Mouse (Mus musculus) retina, embryonic 14.5 days (tissue): ENCODE measurements around the gene Chtf18.
"Not testable (repeated sequence)": the region's sequence is repeated elsewhere in the genome, so short reads cannot be mapped to it uniquely, and the experiment has no call there.

ENCODE experiments used
- DNase-seq: peaks from one replicate; pipeline ENCODE4 v3.0.0-alpha.2; 2015; ENCODE audit warnings: low spot score

Gene Chtf18

GRCm38 (mm10) chr17:25727265-25728008, at the start of gene Chtf18, which contains the start of gene Rpusd1:
Chtf18 (minus strand) TSS chr17:25727419.
Rpusd1 (plus strand) TSS chr17:25727670.
- DNase-seq = peak; percentile 100

- no peak for DNase-seq
Observed at GRCm38 (mm10) chr17:25775318-25776062, 48.3 kb upstream of the Chtf18 start.

GRCm38 (mm10) chr17:25773549-25774120, 46.4 kb upstream of the Chtf18 start, which contains the start of gene Narfl:
Narfl (plus strand) TSS chr17:25773776.
- DNase-seq = peak; percentile 100

GRCm38 (mm10) chr17:25769331-25769730, 42.1 kb upstream of the Chtf18 start:
- no peak for DNase-seq

GRCm38 (mm10) chr17:25765886-25766285, 38.7 kb upstream of the Chtf18 start:
- DNase-seq = peak; percentile 94

GRCm38 (mm10) chr17:25762591-25762990, 35.4 kb upstream of the Chtf18 start:
- DNase-seq = no peak

GRCm38 (mm10) chr17:25761561-25761970, 34.3 kb upstream of the Chtf18 start:
- DNase-seq = peak; percentile 65

- no peak for DNase-seq
Observed at GRCm38 (mm10) chr17:25760148-25760547, 32.9 kb upstream of the Chtf18 start.

- no peak for DNase-seq
Observed at GRCm38 (mm10) chr17:25757691-25758090, 30.5 kb upstream of the Chtf18 start.

- no peak for DNase-seq
Observed at GRCm38 (mm10) chr17:25756378-25757242, 29.4 kb upstream of the Chtf18 start.

GRCm38 (mm10) chr17:25755627-25756377, 28.6 kb upstream of the Chtf18 start:
- no peak for DNase-seq

- DNase-seq = no peak
Observed at GRCm38 (mm10) chr17:25755086-25755485, 27.9 kb upstream of the Chtf18 start.

GRCm38 (mm10) chr17:25754241-25754640, 27.0 kb upstream of the Chtf18 start, which contains the start of gene Msln:
Msln (minus strand) TSS chr17:25754378.
- DNase-seq = no peak

- no peak for DNase-seq
Observed at GRCm38 (mm10) chr17:25751446-25751845, 24.2 kb upstream of the Chtf18 start.

- no peak for DNase-seq
Observed at GRCm38 (mm10) chr17:25749314-25749713, 22.1 kb upstream of the Chtf18 start.

GRCm38 (mm10) chr17:25748238-25748637, 21.0 kb upstream of the Chtf18 start:
- DNase-seq = no peak

- no peak for DNase-seq
Observed at GRCm38 (mm10) chr17:25744311-25744710, 17.1 kb upstream of the Chtf18 start.

GRCm38 (mm10) chr17:25743831-25744230, 16.6 kb upstream of the Chtf18 start:
- DNase-seq = no peak

- DNase-seq = not testable (repeated sequence)
Observed at GRCm38 (mm10) chr17:25741471-25741870, 14.3 kb upstream of the Chtf18 start.

GRCm38 (mm10) chr17:25738861-25739260, 11.6 kb upstream of the Chtf18 start:
- no peak for DNase-seq

- DNase-seq = no peak
Observed at GRCm38 (mm10) chr17:25735745-25736144, 8.5 kb upstream of the Chtf18 start, which contains the start of gene Mslnl. Mslnl (plus strand) TSS chr17:25736042.
